Mouse (Mus musculus) CH12.LX (cell line): Measurements from ENCODE around the gene Zfp687.

Experiments
- CHD1 ChIP-seq: IDR thresholded peaks from 2 replicates; pipeline ENCODE4 v1.6.1; 2012; ENCODE audit warnings: low read depth, low read length, improper control_type of control experiment, inconsistent platforms
- CHD2 ChIP-seq: IDR thresholded peaks from 2 replicates; pipeline ENCODE4 v1.6.1; 2011; ENCODE audit warnings: low read length, improper control_type of control experiment
- CTCF ChIP-seq, 2 experiments: IDR thresholded peaks in 1 of 2; conservative IDR thresholded peaks in 1 of 2; 2 replicates each; pipeline ENCODE4 v1.5.1; 2011 to 2012; ENCODE audit warnings: low read depth in 2 of 2, low read length in 2 of 2, improper control_type of control experiment in 1 of 2, inconsistent platforms in 1 of 2, mild to moderate bottlenecking in 1 of 2, moderate library complexity in 1 of 2
- E2F4 ChIP-seq: IDR thresholded peaks from 2 replicates; pipeline ENCODE4 v1.6.1; 2011; ENCODE audit warnings: low read depth, low read length, improper control_type of control experiment; ENCODE audit not compliant: insufficient replicate concordance
- EP300 ChIP-seq: IDR thresholded peaks from 2 replicates; pipeline ENCODE4 v1.6.1; 2011; ENCODE audit warnings: low read length, improper control_type of control experiment
- ETS1 ChIP-seq: conservative IDR thresholded peaks from 2 replicates; pipeline ENCODE4 v1.6.1; 2012; ENCODE audit warnings: low read depth, mild to moderate bottlenecking, inconsistent platforms, low read length, improper control_type of control experiment, moderate library complexity
- HCFC1 ChIP-seq: IDR thresholded peaks from 2 replicates; pipeline ENCODE4 v1.6.1; 2012; ENCODE audit warnings: low read depth, mild to moderate bottlenecking, inconsistent platforms, low read length, improper control_type of control experiment
- MAZ ChIP-seq: IDR thresholded peaks from 2 replicates; pipeline ENCODE4 v1.6.1; 2012; ENCODE audit warnings: low read depth, mild to moderate bottlenecking, inconsistent platforms, low read length, improper control_type of control experiment, moderate library complexity
- POLR2AphosphoS2 ChIP-seq: IDR thresholded peaks from 2 replicates; pipeline ENCODE4 v1.6.1; 2011; ENCODE audit warnings: low read depth, low read length, improper control_type of control experiment
- TCF12 ChIP-seq: IDR thresholded peaks from 2 replicates; pipeline ENCODE4 v1.6.1; 2014; ENCODE audit warnings: low read depth, mild to moderate bottlenecking, inconsistent platforms, low read length, improper control_type of control experiment
- ZC3H11A ChIP-seq: IDR thresholded peaks from 2 replicates; pipeline ENCODE4 v1.6.1; 2012; ENCODE audit warnings: low read depth, mild to moderate bottlenecking, inconsistent platforms, low read length, improper control_type of control experiment

DNA sequence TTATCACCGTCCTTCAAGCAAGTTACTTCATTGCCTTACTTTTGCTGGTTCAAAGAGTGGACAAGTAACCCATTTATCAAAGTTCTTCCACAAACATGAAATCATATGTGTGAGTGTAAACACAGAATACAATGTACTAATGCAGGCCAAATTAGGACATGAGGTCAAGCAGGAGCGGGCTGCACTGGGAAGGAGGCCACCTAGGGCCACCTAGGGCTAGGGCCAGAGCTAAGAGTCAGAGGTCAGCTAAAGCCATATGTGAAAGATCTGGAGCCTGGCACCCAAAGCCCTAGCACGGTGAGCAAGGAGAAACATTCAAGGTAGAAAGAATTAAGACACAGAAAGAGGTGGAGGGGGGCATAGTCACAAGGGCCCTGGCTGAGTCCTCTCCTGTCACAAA, 2.3 kb downstream of the Zfp687 start:
- TF ChIP-seq CTCF (conservative IDR thresholded peaks at IDR 0.05 in 1 of 2, IDR thresholded peaks at IDR 0.05 in 1 of 2; ENCODE audit: low read depth in 2 of 2, low read length in 2 of 2) (no peak), ETS1 (no peak), MAZ (no peak), EP300 (no peak), E2F4 (no peak), TCF12 (no peak), POLR2AphosphoS2 (no peak), CHD2 (no peak), HCFC1 (no peak), ZC3H11A (no peak), CHD1 (no peak)
